Mouse (Mus musculus): Measurements from ENCODE around the gene Pes1. TPM values are rescaled to one million over a fixed set of nuclear protein-coding genes. Genes with fewer than 3 reads are reported as not detected.
A peak's percentile ranks its signal among the peaks of the same experiment; 100 is the strongest.
"Not testable (repeated sequence)": the region's sequence is repeated elsewhere in the genome, so short reads cannot be mapped to it uniquely, and the experiment has no call there.

The Pes1 gene
- polyA plus RNA-seq, 1 experiment from 2014 or later, result 60.9 TPM

- no peaks in the 10 kb centered on the region for H3K36me3 ChIP-seq
- ATAC-seq (ENCODE audit: low FRiP score), result no peak
- no peaks in the 10 kb centered on the region for H3K9me3 ChIP-seq
- H3K9ac ChIP-seq, result no peak overlapping the region
- H3K27me3 ChIP-seq, result no peaks in the 10 kb centered on the region
- peaks cover 17% of the 10 kb centered on the region for H3K4me1 ChIP-seq (replicated peaks)
- WGBS, result 86% methylated on average over 9 of the region's 9 CpGs
- H3K27ac ChIP-seq, result no peak overlapping the region
- H3K4me2 ChIP-seq, result no peak overlapping the region
- H3K4me3 ChIP-seq, result no peak overlapping the region
These were observed 30.0 kb upstream of the Pes1 start for GRCm38 (mm10) chr11:3933756-3934285.

GRCm38 (mm10) chr11:3935135-3935534 is 28.6 kb upstream of the Pes1 start:
- no peaks in the 10 kb centered on the region for H3K27me3 ChIP-seq
- H3K27ac ChIP-seq, result no peak overlapping the region
- ATAC-seq (ENCODE audit: low FRiP score), result no peak
- H3K4me2 ChIP-seq, result no peak overlapping the region
- no peaks in the 10 kb centered on the region for H3K36me3 ChIP-seq
- peaks cover 17% of the 10 kb centered on the region for H3K4me1 ChIP-seq (replicated peaks)
- no peak overlapping the region for H3K9ac ChIP-seq
- H3K9me3 ChIP-seq, result no peaks in the 10 kb centered on the region
- H3K4me3 ChIP-seq, result no peak overlapping the region
- WGBS, result 66% methylated on average over 4 of the region's 4 CpGs

GRCm38 (mm10) chr11:3936318-3936717 is 27.5 kb upstream of the Pes1 start:
- H3K9me3 ChIP-seq, result no peaks in the 10 kb centered on the region
- 82% methylated on average over 3 of the region's 3 CpGs for WGBS

GRCm38 (mm10) chr11:3937321-3937874 is 26.4 kb upstream of the Pes1 start:
- no peak overlapping the region for H3K27ac ChIP-seq
- no peak overlapping the region for H3K4me3 ChIP-seq
- H3K4me2 ChIP-seq, result no peak overlapping the region
- ATAC-seq (ENCODE audit: low FRiP score), result no peak
- H3K36me3 ChIP-seq, result no peaks in the 10 kb centered on the region
- 85% methylated on average over 13 of the region's 13 CpGs for WGBS
- H3K27me3 ChIP-seq, result no peaks in the 10 kb centered on the region
- H3K9ac ChIP-seq, result no peak overlapping the region
- H3K4me1 ChIP-seq (replicated peaks), result no peaks in the 10 kb centered on the region
- no peaks in the 10 kb centered on the region for H3K9me3 ChIP-seq

More at GRCm38 (mm10) chr11:3936318-3936717, 27.5 kb upstream of the Pes1 start:
- Histone ChIP-seq H3K27ac (no peak overlapping the region), H3K4me1 (replicated peaks) (peaks cover 9% of the 10 kb centered on the region), H3K36me3 (no peaks in the 10 kb centered on the region), H3K9ac (no peak overlapping the region), H3K4me2 (no peak overlapping the region), H3K27me3 (no peaks in the 10 kb centered on the region), H3K4me3 (no peak overlapping the region)
- no peak for ATAC-seq (ENCODE audit: low FRiP score)

GRCm38 (mm10) chr11:3941371-3941770 is 22.4 kb upstream of the Pes1 start:
- 89% methylated on average over 7 of the region's 7 CpGs for WGBS

GRCm38 (mm10) chr11:3946386-3946785 is 17.4 kb upstream of the Pes1 start:
- H3K27me3 ChIP-seq, result peaks cover 10% of the 10 kb centered on the region; the same call in 1 of the 2 replicates
- 6% methylated on average over 1 of the region's 1 CpGs for WGBS
- no peak for ATAC-seq (ENCODE audit: low FRiP score)

More at GRCm38 (mm10) chr11:3941371-3941770, 22.4 kb upstream of the Pes1 start:
- Histone ChIP-seq H3K27ac (no peak overlapping the region), H3K4me2 (no peak overlapping the region), H3K9ac (no peak overlapping the region), H3K36me3 (no peaks in the 10 kb centered on the region), H3K27me3 (peaks cover 10% of the 10 kb centered on the region; the same call in 1 of the 2 replicates), H3K4me1 (replicated peaks) (no peaks in the 10 kb centered on the region), H3K9me3 (no peaks in the 10 kb centered on the region), H3K4me3 (no peak overlapping the region)
- no peak for ATAC-seq (ENCODE audit: low FRiP score)

GRCm38 (mm10) chr11:3954876-3955275 is 8.9 kb upstream of the Pes1 start:
- H3K9me3 ChIP-seq; H3K4me3 ChIP-seq; H3K9ac ChIP-seq; H3K27ac ChIP-seq; H3K36me3 ChIP-seq; H3K4me1 ChIP-seq (replicated peaks); ATAC-seq (ENCODE audit: low FRiP score); H3K4me2 ChIP-seq; H3K27me3 ChIP-seq: not testable (repeated sequence)
- WGBS, result 81% methylated on average over 5 of the region's 5 CpGs

More at GRCm38 (mm10) chr11:3946386-3946785, 17.4 kb upstream of the Pes1 start:
- Histone ChIP-seq H3K4me2 (no peak overlapping the region), H3K4me3 (no peak overlapping the region), H3K9ac (no peak overlapping the region), H3K9me3 (no peaks in the 10 kb centered on the region), H3K27ac (no peak overlapping the region), H3K36me3 (no peaks in the 10 kb centered on the region), H3K4me1 (replicated peaks) (no peaks in the 10 kb centered on the region)

- not testable (repeated sequence) for H3K9ac ChIP-seq; H3K36me3 ChIP-seq; H3K4me2 ChIP-seq; H3K4me3 ChIP-seq; H3K27ac ChIP-seq; H3K27me3 ChIP-seq; H3K4me1 ChIP-seq (replicated peaks); H3K9me3 ChIP-seq; ATAC-seq (ENCODE audit: low FRiP score)
- 74% methylated on average over 4 of the region's 4 CpGs for WGBS
These were observed 8.4 kb upstream of the Pes1 start for GRCm38 (mm10) chr11:3955371-3955770.

- no peak for ATAC-seq (ENCODE audit: low FRiP score)
- Histone ChIP-seq H3K27me3 (0 out of 2 replicates have a peak, but pooled peaks cover 3% of the 10 kb centered on the region), H3K4me1 (replicated peaks) (peaks cover 18% of the 10 kb centered on the region), H3K36me3 (no peaks in the 10 kb centered on the region), H3K27ac (no peak overlapping the region), H3K4me2 (no peak overlapping the region), H3K9me3 (no peaks in the 10 kb centered on the region), H3K9ac (no peak overlapping the region), H3K4me3 (no peak overlapping the region)
- 61% methylated on average over 2 of the region's 2 CpGs for WGBS
These were observed 2.9 kb upstream of the Pes1 start for GRCm38 (mm10) chr11:3960901-3961300.

GRCm38 (mm10) chr11:3961761-3962160 is 2.0 kb upstream of the Pes1 start:
- Histone ChIP-seq H3K4me3 (no peak overlapping the region), H3K4me2 (no peak overlapping the region), H3K27me3 (0 out of 2 replicates have a peak, but pooled peaks cover 3% of the 10 kb centered on the region), H3K36me3 (no peaks in the 10 kb centered on the region), H3K9ac (no peak overlapping the region), H3K4me1 (replicated peaks) (peaks cover 24% of the 10 kb centered on the region), H3K9me3 (no peaks in the 10 kb centered on the region), H3K27ac (no peak overlapping the region)
- no peak for ATAC-seq (ENCODE audit: low FRiP score)
- WGBS, result 76% methylated on average over 3 of the region's 3 CpGs

- Histone ChIP-seq H3K36me3 (peaks cover 3% of the 10 kb centered on the region), H3K4me3 (peak overlapping the region; percentile 76), H3K9ac (no peak overlapping the region; the same call in 1 of the 2 replicates), H3K27ac (0 out of 2 replicates have a peak overlapping the region, but pooled peaks have one; percentile 41), H3K4me2 (peak overlapping the region; percentile 94), H3K4me1 (replicated peaks) (peaks cover 24% of the 10 kb centered on the region), H3K27me3 (no peaks in the 10 kb centered on the region), H3K9me3 (no peaks in the 10 kb centered on the region)
- 72% methylated on average over 10 of the region's 10 CpGs for WGBS
- peak; percentile 21; the same call in 1 of the 2 replicates for ATAC-seq (ENCODE audit: low FRiP score)
These were observed 620 bp upstream of the Pes1 start for GRCm38 (mm10) chr11:3963155-3963554.

- H3K27me3 ChIP-seq, result no peaks in the 10 kb centered on the region
- 18% methylated on average over 11 of the region's 11 CpGs for WGBS
- peak overlapping the region; percentile 80 for H3K9ac ChIP-seq
- peak overlapping the region; percentile 94 for H3K4me2 ChIP-seq
- peak overlapping the region; percentile 76 for H3K4me3 ChIP-seq
- peaks cover 14% of the 10 kb centered on the region for H3K36me3 ChIP-seq
- ATAC-seq (ENCODE audit: low FRiP score), result no peak
- H3K9me3 ChIP-seq, result no peaks in the 10 kb centered on the region
- peaks cover 24% of the 10 kb centered on the region for H3K4me1 ChIP-seq (replicated peaks)
- H3K27ac ChIP-seq, result 0 out of 2 replicates have a peak overlapping the region, but pooled peaks have one; percentile 44
These were observed 819 bp downstream of the Pes1 start for GRCm38 (mm10) chr11:3964416-3965172.
